Mouse (Mus musculus): ENCODE measurements around the gene Akap13.
A peak's percentile ranks its signal among the peaks of the same experiment; 100 is the strongest.

Gene Akap13

DNA sequence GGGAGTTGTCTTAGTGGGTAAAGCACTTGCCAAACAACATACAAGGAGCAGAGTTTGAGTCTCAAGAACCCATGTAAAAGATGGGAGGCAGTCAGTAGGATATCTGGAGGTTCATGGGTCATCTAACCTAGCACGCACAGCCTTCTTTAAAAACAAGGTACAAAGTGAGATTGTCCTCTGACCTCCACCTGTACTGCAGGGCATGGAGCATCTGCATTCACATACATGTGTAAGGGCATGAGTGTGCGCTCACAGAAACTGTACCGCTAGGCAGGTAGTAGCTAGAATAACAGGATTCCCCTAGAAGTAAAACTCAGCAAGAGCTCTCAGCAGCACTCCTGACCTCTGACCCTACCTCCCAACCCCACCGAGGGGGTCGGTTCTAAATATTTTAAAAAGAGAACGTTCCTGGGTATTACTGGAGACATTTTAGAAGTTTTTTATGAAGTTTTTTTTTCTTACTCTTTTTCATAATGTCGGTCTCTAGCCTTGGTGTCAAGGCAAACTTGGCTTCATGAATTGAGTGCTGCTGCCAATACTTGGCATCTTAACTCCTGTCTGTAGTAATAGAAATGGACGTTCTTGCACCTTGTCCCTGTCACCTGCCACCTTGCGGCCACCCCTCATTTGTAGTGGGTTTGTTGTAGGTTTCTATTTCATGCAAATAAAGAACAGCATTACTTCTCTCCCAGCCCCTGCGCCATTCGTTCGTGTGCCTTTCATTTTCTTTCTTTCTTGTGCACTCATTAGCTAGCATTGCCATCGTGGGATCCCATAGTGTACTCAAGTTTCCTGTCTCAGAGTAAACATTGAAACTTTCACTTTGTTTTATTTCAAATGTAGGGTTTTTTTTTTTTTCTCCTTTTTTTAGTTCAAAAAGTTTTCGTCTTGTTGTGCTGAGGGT, 61.6 kb downstream of the Akap13 start:
- DNase-seq (ENCODE audit: low read depth): no peak

DNA sequence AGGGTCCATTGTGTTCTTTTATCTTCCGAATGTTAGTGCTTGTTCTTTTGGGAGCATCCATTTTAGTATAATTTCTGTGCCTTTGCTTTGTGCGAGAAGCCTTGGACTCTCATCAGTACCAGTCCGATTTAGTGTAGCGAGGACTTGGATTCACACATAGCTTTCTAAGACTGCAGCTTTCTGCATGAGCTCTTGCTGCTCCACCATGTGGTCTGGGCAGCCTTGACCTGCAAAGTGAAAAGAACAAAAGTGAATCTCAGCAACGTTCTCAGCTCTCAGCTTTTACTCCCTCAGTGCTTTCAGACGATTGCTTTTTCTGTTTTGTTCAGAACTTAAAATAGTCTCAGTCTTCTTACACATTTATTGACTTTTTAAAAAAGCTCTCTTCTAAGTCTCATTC, 65.2 kb downstream of the Akap13 start:
- DNase-seq (ENCODE audit: low read depth): no peak

DNA sequence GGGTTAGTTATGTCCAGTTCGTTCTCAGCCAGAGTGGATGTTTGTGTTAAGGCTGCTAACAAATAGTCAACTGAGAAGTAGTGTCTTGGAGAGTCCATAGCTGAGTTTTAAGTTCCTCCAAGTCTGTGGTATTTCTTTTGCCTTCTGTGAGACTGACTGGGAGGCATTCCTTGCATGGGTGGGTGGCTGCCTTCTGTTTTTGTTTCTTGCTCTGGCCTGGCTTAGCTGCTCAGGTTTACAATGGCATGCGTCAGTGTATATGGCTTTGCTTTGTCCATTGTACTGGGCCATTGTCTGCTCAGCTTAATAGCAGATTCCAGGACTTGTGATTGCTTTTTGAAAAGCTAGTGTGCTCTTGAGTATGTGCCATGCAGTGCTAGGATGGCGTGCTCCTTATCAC, 65.9 kb downstream of the Akap13 start:
- no peak for DNase-seq (ENCODE audit: low read depth)

DNA sequence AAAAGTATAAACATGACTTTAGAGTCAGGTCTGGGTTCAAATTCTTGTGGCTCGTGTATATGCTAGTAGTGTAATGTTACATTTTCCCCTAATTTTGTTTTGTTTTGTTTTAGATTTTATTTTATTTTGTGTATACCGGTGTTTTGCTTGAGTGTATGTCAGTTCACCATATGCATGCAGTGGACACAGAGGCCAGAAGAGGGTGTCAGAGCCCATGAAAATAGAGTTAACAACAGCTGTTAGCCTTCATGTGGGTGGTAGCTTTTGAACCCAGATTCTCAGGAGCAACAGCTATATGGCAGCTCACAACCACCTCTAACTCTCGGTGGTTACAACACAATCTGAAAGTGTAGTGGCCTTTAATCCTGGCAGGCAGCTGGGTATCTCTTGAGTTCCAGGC, 66.9 kb downstream of the Akap13 start:
- no peak for DNase-seq (ENCODE audit: low read depth)

DNA sequence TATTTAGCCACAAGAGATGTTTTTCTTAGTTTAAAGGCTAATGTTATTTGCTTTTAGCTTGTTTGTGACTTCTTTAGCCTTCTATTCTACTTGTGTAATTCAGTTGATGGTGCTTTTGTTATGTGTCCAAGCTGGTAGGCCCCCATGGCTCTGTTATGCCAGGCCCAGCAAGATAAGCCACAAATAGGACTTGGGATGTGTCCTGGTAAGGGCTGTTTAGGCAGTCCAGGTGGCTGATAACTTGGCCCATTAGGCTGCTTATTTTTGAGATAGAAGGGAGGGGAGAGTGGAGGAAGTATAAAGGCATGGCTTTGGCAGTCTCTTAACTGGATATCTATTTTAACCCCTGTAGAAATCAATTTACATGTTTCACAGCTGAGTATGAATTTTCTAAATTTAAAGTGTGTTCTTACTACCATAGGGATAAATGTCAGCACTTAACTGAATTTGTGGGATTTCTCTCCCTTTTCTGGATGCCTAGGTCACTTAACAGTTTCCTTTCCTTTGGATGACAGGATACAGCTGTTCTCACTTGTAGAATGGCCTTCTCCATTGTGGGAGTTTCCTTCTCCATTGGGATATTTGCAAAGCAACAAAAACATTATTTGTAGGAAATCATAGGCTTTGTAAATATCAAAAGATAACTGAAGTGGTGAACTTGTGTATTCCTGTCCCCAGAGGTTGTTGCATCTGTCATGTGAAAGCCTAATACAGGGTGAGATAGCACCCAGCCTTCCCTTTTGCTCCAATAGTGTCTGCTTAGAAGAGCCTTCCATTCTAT, 69.6 kb downstream of the Akap13 start:
- no peak for DNase-seq (ENCODE audit: low read depth)

DNA sequence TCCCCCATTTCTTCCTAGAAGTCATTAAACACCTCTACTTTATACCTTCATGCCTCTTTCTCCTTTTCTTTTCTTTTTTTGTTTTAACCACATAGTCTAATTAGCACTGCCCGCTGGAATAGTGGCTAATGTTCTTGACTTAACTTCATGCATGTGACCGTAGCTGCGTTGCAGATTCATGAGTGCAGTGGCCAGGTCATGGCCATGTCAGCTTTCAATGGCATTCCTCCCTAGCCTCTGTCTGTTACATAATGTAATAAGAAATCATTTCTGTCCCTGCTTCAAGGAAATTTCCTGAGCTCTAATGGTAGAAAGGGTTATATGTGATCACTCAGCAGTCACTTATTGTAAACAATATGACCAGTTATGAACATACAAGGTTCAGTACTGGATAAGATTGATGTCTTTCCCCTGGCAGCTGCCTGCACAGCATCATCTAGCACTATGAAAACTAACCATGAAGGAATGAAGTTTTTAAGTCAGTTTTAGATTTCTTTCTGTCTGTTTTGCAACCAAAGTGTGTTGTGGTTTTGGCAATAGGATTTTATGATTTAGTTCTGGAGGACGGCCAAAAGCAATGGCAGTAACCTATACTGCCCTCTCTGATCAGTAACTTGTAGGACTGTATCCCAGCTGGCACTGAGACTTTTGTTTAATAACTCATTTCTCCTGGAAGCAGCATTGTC, 70.5 kb downstream of the Akap13 start:
- peak; percentile 92 for DNase-seq (ENCODE audit: low read depth)

DNA sequence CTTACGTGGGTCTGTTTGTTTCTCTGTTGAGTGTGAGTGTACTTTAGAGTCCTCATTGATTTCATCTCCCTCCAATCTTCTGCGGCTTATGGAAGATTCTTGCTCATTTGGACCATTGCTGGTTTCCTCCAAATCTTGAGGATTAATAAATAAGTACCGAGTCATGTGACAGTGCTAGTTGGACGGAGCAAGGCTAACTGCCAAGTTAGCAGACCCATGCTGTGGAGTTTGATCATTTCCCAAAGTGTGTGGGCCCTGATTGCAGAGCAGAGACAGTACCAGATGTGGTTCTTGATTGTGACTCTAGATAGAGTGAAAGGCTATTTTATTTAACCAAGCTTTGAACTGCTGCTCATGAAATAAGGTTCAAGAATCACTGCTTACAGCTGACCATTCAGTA, 73.4 kb downstream of the Akap13 start:
- DNase-seq (ENCODE audit: low read depth): peak; percentile 49

DNA sequence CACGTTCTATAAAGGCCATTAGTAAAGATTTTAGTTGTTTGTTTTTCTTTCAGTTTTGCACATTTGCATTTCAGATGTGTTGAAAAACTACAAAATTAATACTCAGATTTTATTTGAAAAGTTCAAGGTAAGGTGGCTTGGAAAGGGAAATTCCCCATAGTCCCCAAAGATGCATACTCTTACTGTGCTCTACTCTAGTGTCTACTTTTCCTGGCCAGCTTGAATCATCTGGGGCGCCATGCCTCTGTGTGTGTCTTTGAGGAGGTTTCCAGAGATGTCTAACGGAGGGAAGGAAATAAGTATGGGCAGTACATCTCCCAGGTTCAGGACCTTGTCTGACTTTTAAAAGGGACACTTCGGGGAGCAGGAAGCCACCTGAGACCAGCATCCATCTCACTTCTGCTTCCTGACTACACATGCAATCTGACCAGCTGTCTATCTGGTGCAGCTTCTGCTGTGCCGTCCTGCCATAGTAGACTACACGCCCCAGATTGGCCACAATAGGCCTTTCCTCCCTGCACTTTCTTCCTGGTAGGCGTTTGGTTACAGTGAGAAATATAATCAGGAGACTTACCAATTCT, 74.6 kb downstream of the Akap13 start:
- DNase-seq (ENCODE audit: low read depth): no peak

DNA sequence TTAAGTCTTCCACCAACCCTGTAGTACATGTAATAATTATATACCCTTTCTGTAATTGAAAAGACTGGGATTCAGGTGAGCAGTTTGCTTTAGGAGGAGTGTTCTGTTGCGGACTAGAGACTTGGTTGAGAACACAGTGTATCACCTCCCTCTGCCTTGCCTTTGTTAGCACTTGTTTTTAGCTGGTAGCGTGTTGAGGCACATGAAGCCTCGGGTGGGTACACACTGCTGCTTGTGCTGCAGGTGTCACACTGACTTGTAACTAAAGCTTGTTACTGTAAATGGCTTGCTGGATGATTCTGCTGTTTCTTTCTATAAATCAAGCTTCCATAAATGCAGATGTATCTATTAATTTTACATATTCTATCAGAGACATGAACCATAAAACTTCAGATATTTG, 75.3 kb downstream of the Akap13 start:
- no peak for DNase-seq (ENCODE audit: low read depth)

DNA sequence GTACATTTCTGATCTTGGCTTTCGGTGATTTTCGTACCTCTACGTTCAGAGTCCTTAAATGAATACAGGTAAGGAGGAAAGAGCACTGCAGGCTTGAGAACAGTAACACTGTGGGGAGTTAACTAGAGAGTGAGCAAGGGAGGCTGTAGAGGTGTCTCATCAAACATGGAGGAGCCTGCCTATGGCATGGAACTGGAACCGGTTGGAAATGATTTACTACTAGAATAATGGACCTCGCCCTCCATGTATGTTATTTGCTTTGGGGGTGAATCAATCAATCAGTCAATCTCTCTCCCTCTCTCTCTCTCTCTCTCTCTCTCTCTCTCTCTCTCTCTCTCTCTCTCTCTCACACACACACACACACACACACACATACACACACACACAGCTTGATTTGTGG, 77.7 kb downstream of the Akap13 start:
- DNase-seq (ENCODE audit: low read depth): no peak

DNA sequence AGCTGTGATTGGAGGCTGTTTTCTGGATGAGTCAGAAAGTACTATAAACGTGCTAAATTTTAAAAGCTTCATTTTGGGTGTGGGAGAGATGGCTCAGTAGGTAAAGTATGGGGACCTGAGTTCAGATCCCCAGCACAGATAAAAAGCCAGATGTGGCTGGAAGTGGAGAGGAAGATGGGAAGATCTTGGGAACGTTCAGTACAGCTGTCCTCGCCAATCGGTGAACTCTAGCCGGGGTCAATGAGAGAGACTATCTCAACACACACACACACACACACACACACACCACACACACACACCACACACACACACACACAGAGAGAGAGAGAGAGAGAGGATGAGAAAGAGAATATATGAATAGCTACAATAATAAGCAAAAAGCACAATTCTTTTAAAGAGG, 81.0 kb downstream of the Akap13 start:
- no peak for DNase-seq (ENCODE audit: low read depth)

DNA sequence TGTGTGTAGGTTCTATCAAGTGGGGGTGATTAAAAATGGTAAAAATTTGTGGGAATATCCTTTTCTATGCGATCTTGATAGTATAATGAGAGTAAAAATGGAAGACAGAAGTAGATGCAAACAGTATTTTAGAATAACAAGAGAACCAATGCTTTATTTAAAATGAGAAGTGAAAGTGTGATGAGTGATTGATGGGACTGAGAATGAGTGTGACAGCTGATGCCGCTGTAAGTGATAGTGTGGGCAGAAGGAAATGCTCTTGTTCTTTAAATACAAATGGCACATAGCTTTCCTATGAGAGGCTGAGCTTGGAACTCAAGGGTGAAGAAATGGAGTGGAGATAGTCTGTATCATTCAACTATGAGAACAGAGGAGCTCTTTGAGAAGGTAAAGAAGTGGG, 82.2 kb downstream of the Akap13 start:
- DNase-seq (ENCODE audit: low read depth): no peak

DNA sequence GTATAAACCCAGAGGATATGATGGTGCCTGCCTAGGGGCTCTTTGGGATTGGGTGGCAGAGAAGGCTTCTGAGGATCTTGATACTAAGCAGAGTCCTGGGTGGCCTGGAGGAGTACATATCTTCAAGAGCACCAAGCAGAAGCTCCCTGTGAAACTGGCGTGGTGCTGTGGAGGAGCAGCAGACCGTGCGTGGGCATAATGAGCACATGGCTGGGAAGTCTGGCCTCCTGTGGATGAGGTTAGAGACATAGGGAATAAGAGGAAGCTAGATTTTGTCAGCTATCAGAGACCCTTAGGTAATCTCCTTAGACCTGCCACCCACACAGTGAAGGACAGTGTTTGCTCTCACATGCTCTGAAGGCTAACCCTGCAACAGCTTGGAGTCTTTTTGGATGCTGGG, 83.2 kb downstream of the Akap13 start:
- no peak for DNase-seq (ENCODE audit: low read depth)

DNA sequence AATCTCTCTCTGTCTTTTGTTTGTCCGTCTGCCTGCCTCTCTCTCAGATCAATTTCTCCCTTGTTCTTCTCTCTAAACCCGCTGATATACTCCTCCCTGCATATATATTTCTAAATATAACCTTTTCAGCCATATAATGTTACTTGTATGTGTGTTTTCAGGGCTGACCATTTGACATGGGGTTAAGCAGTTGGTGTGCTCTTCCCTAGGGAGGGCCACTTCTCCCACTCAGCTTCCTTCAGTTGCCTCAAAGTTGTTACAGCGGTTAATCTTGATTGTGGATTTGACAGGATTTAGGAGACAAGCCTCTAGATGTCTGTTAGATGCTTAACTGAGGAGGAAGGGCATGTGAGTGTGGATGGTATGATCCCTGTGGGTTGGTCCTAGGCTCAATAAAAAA, 83.8 kb downstream of the Akap13 start:
- no peak for DNase-seq (ENCODE audit: low read depth)

DNA sequence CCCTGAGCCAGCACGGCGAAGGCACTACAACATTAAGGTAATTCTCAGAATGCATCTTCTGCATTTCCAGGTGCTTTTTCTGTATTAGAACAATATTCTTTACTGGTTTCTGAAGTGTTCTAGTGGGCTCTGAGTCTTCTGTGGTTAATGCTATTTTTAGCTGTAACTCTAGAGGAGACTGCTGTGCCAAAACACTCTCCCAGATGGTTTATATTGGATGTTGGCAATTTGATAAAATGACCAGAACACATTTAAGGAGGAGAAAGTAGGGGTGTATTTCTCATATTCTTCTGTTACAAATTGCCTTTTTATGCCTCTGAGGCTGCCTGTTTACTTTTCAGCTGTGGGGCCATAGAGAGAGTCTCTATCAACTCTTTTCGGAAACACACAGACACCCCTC, 94.5 kb downstream of the Akap13 start:
- DNase-seq (ENCODE audit: low read depth): peak; percentile 86

DNA sequence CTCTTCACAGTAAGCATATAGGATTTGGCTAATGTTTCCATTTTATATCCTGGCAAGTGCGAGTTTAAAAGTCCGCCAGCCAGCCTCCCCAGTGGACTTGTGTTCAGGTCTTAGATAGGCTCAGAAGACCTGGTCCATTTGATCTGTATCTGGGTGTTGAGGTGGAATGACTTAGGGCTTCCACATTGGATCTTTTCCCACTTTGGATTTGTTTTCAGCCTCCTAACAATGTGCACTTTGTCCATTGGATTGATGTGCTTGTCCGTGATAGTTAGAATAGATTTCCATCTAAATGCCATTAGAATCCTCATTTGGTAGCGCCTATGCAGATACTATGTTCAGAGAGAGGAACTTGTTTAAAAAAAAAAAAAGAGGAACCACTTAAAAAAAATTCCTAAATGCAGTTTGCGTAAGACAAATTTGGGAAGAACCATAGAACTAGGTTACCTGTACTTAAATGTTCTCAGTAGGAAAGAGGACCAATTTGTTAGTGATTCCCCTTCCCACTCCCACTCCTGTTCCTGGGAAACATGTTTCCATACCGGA, 95.5 kb downstream of the Akap13 start:
- DNase-seq (ENCODE audit: low read depth): peak; percentile 22

DNA sequence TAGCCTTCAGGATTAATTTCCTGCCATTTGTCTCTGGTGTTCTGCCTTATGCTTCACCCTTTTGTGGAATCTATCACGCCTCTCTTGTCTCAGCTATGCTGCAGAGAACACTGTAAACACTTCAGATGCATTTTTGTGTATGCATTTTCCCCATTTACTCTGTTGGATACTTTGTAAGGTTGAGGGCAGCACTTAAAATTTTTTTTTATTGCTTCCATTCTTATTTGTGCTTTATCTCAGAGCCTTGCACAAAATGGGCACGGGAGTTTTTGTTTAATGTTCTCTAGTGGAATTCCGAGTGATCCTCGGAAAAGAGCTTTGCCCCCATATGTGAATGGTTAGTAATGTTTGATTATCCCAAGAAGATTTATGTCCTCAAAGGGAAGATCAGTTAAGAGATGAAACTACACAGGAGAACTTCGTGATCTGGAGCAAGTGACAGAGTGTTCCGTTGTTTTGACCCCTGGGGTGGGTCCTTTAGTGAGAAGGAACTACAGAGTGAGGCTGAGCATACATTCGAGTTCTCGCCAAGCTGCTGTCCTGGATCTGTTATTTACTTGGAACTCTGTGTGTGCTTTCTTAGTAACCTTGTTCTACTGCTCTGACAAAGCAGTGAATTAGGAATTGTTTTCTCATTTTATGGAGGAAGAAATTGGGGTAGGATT, 97.8 kb downstream of the Akap13 start:
- no peak for DNase-seq (ENCODE audit: low read depth)

DNA sequence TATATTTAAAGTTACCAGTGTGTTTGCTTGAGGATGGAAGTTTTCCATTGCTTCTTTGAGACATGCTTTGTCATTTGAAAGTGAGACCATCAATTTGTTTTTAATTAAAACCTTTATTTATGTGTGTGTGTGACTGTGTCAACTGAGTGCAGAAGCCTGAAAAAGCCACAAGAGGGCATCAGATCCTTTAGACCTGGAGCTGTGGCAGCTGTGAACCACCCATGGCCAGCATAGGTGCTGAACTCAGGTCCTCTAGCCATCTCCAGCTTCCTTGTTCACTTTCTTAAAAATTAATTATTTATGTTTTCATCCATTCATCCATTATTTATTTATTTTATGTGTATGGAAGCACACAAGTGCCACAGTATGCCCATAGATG, 98.3 kb downstream of the Akap13 start:
- DNase-seq (ENCODE audit: low read depth): no peak

DNA sequence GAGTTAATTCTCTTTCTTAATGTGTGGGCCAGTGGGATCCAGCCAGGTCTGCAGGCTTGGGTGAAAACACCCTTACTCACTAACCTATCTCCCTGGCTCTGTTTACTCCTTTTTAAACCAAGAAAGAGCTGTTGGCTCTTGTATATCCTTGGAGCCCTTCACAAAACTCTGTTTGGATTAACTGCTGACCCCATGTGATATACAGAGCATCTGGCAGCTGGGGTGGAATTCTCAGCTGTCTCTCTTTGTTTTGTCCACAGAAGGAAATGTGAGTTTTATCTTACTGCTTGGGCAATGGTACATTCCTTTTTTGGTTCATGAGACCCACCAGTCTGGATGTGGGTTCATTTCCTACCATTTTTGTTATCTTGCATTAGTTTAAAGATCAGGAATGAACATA, 98.7 kb downstream of the Akap13 start:
- peak; percentile 53 for DNase-seq (ENCODE audit: low read depth)

DNA sequence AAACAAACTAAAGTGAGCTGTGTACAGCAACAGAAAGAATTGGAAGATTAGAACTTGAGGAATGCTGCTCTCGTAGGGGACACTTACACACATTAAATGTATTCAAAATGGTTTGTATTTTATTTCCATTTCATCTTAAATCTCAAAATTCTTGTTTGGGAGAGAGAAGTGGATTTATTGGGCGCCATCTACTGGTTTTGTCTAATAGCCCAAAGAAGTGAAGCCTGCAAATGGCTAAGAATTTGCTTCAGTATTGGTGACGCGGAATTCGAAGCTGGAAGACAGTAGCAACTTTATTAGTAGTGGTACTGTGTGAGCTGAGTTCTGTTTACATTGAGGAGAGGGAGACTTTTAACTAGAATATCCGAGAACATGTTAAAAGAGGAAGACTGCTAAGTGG, 100.6 kb downstream of the Akap13 start:
- peak; percentile 66 for DNase-seq (ENCODE audit: low read depth)

DNA sequence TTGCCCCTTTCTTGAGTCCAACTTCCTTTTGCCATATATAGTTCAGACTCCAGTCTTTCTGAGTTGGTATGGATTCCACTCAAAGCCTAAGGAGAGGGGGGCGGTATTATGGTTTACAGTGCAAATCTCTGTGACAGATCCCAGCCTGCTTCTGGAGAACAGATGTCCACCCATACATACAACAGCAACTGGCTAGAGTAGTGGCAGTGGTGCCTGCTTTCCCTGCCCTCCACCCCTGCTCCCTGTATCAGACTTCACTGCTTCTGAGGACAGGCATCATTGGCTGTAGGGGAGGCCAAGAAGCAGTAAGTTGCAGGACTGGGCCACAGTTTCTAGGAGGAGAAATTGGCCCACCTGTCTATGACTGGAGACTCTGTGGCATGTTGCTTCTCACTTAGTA, 102.9 kb downstream of the Akap13 start:
- DNase-seq (ENCODE audit: low read depth): no peak

DNA sequence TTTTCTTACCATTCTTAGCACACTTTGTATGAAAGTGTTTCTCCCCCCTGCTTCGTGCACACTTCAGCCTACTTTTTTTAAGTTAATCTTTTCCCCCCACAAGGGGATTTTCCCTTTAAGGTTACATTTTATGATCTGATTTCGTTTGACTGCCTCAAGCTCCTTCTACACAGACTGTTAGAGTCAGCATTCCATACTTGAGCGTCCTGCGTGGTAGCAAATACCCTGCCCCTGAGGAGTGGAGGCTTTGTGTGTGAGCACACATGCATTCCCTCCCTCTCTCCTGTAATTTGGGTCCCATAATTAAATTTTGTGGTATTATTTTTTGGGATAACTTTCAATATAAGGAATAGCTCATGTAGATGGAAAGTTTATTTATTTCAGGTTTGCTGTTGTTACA, 103.8 kb downstream of the Akap13 start:
- DNase-seq (ENCODE audit: low read depth): no peak

Measured in NIH3T3 (cell line).